Mouse (Mus musculus): ENCODE results near the gene Med18. TPM values are rescaled to one million over a fixed set of nuclear protein-coding genes. Genes with fewer than 3 reads are reported as not detected.

The Med18 gene
- polyA plus RNA-seq, 1 experiment from 2014 or later, result 31.8 TPM

DNA sequence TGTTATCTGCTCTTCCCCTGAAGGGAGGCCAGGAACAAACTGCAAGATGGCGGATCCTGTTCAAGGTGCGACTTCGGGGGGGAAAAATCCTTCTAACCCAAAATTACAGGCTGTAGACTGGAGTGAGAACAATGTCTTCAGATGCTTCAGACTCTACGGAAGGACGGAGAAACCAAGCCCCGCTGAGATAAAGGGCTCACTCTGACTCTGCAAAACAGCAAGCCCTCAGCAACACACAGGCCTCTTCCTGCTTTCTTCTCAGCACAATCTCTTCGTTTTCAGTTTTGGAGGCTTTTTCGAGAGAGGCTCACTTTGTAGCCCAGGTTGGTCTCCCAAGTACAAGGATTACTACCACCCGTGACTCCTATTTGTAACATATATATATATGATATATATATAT is 9.7 kb upstream of the Med18 start:
- no peak overlapping the region for H3K27ac ChIP-seq (ENCODE audit: low read depth, low read length)
- H3K9me3 ChIP-seq (ENCODE audit: control insufficient read depth, low read length), result no peaks in the 10 kb centered on the region
- H3K4me3 ChIP-seq (ENCODE audit: low read depth, low read length), result no peak overlapping the region
- H3K4me1 ChIP-seq (replicated peaks; ENCODE audit: control insufficient read depth, insufficient read depth, low read length), result no peaks in the 10 kb centered on the region
- no peaks in the 10 kb centered on the region for H3K27me3 ChIP-seq (ENCODE audit: control insufficient read depth, insufficient read depth, low read length)
- 89% methylated on average over 9 of the region's 9 CpGs for WGBS
- DNase-seq (ENCODE audit: low spot score) (no peak), ATAC-seq (replicated peaks; ENCODE audit: low FRiP score) (no peak)
- no peaks in the 10 kb centered on the region for H3K36me3 ChIP-seq (ENCODE audit: control insufficient read depth, insufficient read depth, low read length)
- no peak overlapping the region for H3K9ac ChIP-seq (ENCODE audit: low read length)
- H3K4me2 ChIP-seq (ENCODE audit: low read depth, low read length, severe bottlenecking), result no peak overlapping the region

GRCm38 (mm10) chr4:132469873-132470272 is 6.2 kb upstream of the Med18 start:
- Histone ChIP-seq H3K9me3 (ENCODE audit: control insufficient read depth, low read length) (no peaks in the 10 kb centered on the region), H3K27ac (ENCODE audit: low read depth, low read length) (no peak overlapping the region), H3K9ac (ENCODE audit: low read length) (no peak overlapping the region), H3K36me3 (ENCODE audit: control insufficient read depth, insufficient read depth, low read length) (no peaks in the 10 kb centered on the region), H3K27me3 (ENCODE audit: control insufficient read depth, insufficient read depth, low read length) (no peaks in the 10 kb centered on the region), H3K4me2 (ENCODE audit: low read depth, low read length, severe bottlenecking) (no peak overlapping the region), H3K4me1 (replicated peaks; ENCODE audit: control insufficient read depth, insufficient read depth, low read length) (no peaks in the 10 kb centered on the region), H3K4me3 (ENCODE audit: low read depth, low read length) (no peak overlapping the region)
- DNase-seq (ENCODE audit: low spot score) (no peak), ATAC-seq (replicated peaks; ENCODE audit: low FRiP score) (no peak)
- 30% methylated on average over 3 of the region's 3 CpGs for WGBS

- DNase-seq (ENCODE audit: low spot score) (no peak), ATAC-seq (replicated peaks; ENCODE audit: low FRiP score) (peak; percentile 39)
- no peak overlapping the region for H3K27ac ChIP-seq (ENCODE audit: low read depth, low read length)
- peak overlapping the region; percentile 91 for H3K4me3 ChIP-seq (ENCODE audit: low read depth, low read length)
- no peaks in the 10 kb centered on the region for H3K27me3 ChIP-seq (ENCODE audit: control insufficient read depth, insufficient read depth, low read length)
- peak overlapping the region; percentile 80 for H3K9ac ChIP-seq (ENCODE audit: low read length)
- H3K9me3 ChIP-seq (ENCODE audit: control insufficient read depth, low read length), result no peaks in the 10 kb centered on the region
- WGBS, result 4% methylated on average over 5 of the region's 5 CpGs
- peaks cover 4% of the 10 kb centered on the region for H3K36me3 ChIP-seq (ENCODE audit: control insufficient read depth, insufficient read depth, low read length)
- H3K4me1 ChIP-seq (replicated peaks; ENCODE audit: control insufficient read depth, insufficient read depth, low read length), result 0 out of 2 replicates have a peak, but pooled peaks cover 2% of the 10 kb centered on the region
- H3K4me2 ChIP-seq (ENCODE audit: low read depth, low read length, severe bottlenecking), result peak overlapping the region; percentile 83; the same call in 1 of the 2 replicates
These were observed 513 bp upstream of the Med18 start for GRCm38 (mm10) chr4:132464255-132464613.

DNA sequence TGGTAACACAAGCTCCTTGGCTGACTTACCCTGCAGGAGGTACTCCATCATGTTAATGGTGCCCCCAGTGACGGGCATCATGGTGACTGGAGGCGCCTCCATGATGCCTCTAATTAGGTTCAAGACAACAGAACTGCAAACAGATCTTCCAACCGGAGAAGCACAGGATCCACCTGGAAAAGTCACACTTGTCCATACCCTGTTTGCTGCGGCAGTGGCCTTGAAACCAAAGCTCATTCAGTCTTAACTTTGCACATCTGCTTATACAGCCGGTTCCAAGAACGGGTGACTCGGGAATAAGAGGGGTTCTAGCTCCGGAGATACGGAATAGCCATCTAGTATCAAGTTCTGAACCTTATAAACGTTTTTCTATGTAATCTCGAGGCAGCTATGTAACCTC is 885 bp downstream of the Med18 start:
- Histone ChIP-seq H3K4me1 (replicated peaks; ENCODE audit: control insufficient read depth, insufficient read depth, low read length) (0 out of 2 replicates have a peak, but pooled peaks cover 2% of the 10 kb centered on the region), H3K27me3 (ENCODE audit: control insufficient read depth, insufficient read depth, low read length) (no peaks in the 10 kb centered on the region), H3K9me3 (ENCODE audit: control insufficient read depth, low read length) (no peaks in the 10 kb centered on the region), H3K4me3 (ENCODE audit: low read depth, low read length) (peak overlapping the region; percentile 91), H3K4me2 (ENCODE audit: low read depth, low read length, severe bottlenecking) (peak overlapping the region; percentile 83), H3K36me3 (ENCODE audit: control insufficient read depth, insufficient read depth, low read length) (peaks cover 4% of the 10 kb centered on the region), H3K27ac (ENCODE audit: low read depth, low read length) (no peak overlapping the region), H3K9ac (ENCODE audit: low read length) (peak overlapping the region; percentile 80)
- ATAC-seq (replicated peaks; ENCODE audit: low FRiP score) (no peak), DNase-seq (ENCODE audit: low spot score) (no peak)
- 12% methylated on average over 11 of the region's 11 CpGs for WGBS

GRCm38 (mm10) chr4:132460225-132460624 is 3.5 kb downstream of the Med18 start:
- Histone ChIP-seq H3K27ac (ENCODE audit: low read depth, low read length) (no peak overlapping the region), H3K4me3 (ENCODE audit: low read depth, low read length) (no peak overlapping the region), H3K36me3 (ENCODE audit: control insufficient read depth, insufficient read depth, low read length) (peaks cover 9% of the 10 kb centered on the region), H3K9me3 (ENCODE audit: control insufficient read depth, low read length) (no peaks in the 10 kb centered on the region), H3K4me1 (replicated peaks; ENCODE audit: control insufficient read depth, insufficient read depth, low read length) (0 out of 2 replicates have a peak, but pooled peaks cover 2% of the 10 kb centered on the region), H3K9ac (ENCODE audit: low read length) (no peak overlapping the region), H3K4me2 (ENCODE audit: low read depth, low read length, severe bottlenecking) (no peak overlapping the region), H3K27me3 (ENCODE audit: control insufficient read depth, insufficient read depth, low read length) (no peaks in the 10 kb centered on the region)
- DNase-seq (ENCODE audit: low spot score), result no peak
- ATAC-seq (replicated peaks; ENCODE audit: low FRiP score), result no peak
- WGBS, result 91% methylated on average over 8 of the region's 8 CpGs

DNA sequence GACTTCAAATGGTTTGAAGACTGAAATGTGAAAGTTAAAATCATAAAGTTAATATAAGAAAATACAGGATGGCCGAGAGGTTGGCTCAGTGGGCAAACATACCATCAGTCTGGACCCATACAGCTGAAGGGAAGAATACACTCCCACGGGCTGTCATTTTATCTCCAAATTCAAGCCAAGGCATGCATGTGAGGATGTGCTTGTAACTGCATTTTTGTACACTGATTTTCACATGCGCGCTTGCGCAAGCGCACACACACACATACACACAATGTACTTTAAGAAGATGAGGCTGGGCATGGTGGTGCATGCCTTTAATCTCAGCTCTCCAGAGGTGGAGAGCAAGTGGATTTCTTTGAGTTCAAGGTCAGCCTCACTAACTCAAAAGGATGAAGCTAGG is 8.2 kb downstream of the Med18 start:
- 94% methylated on average over 6 of the region's 6 CpGs for WGBS
- H3K9ac ChIP-seq (ENCODE audit: low read length), result no peak overlapping the region
- no peak for ATAC-seq (replicated peaks; ENCODE audit: low FRiP score)
- no peak for DNase-seq (ENCODE audit: low spot score)
- H3K4me2 ChIP-seq (ENCODE audit: low read depth, low read length, severe bottlenecking), result no peak overlapping the region
- no peaks in the 10 kb centered on the region for H3K27me3 ChIP-seq (ENCODE audit: control insufficient read depth, insufficient read depth, low read length)
- H3K4me1 ChIP-seq (replicated peaks; ENCODE audit: control insufficient read depth, insufficient read depth, low read length), result no peaks in the 10 kb centered on the region
- no peak overlapping the region for H3K4me3 ChIP-seq (ENCODE audit: low read depth, low read length)
- no peak overlapping the region for H3K27ac ChIP-seq (ENCODE audit: low read depth, low read length)
- H3K36me3 ChIP-seq (ENCODE audit: control insufficient read depth, insufficient read depth, low read length), result peaks cover 9% of the 10 kb centered on the region
- no peaks in the 10 kb centered on the region for H3K9me3 ChIP-seq (ENCODE audit: control insufficient read depth, low read length)

GRCm38 (mm10) chr4:132455146-132455545 is 8.6 kb downstream of the Med18 start:
- H3K9me3 ChIP-seq (ENCODE audit: control insufficient read depth, low read length), result no peaks in the 10 kb centered on the region
- no peaks in the 10 kb centered on the region for H3K4me1 ChIP-seq (replicated peaks; ENCODE audit: control insufficient read depth, insufficient read depth, low read length)
- no peaks in the 10 kb centered on the region for H3K27me3 ChIP-seq (ENCODE audit: control insufficient read depth, insufficient read depth, low read length)
- no peak for ATAC-seq (replicated peaks; ENCODE audit: low FRiP score)
- 78% methylated on average over 3 of the region's 3 CpGs for WGBS
- H3K36me3 ChIP-seq (ENCODE audit: control insufficient read depth, insufficient read depth, low read length), result peaks cover 8% of the 10 kb centered on the region
- H3K4me3 ChIP-seq (ENCODE audit: low read depth, low read length), result no peak overlapping the region
- no peak for DNase-seq (ENCODE audit: low spot score)
- H3K4me2 ChIP-seq (ENCODE audit: low read depth, low read length, severe bottlenecking), result no peak overlapping the region
- H3K9ac ChIP-seq (ENCODE audit: low read length), result no peak overlapping the region
- H3K27ac ChIP-seq (ENCODE audit: low read depth, low read length), result no peak overlapping the region

- no peaks in the 10 kb centered on the region for H3K4me1 ChIP-seq (replicated peaks; ENCODE audit: control insufficient read depth, insufficient read depth, low read length)
- DNase-seq (ENCODE audit: low spot score) (no peak), ATAC-seq (replicated peaks; ENCODE audit: low FRiP score) (no peak)
- H3K9ac ChIP-seq (ENCODE audit: low read length), result no peak overlapping the region
- H3K27ac ChIP-seq (ENCODE audit: low read depth, low read length), result no peak overlapping the region
- H3K9me3 ChIP-seq (ENCODE audit: control insufficient read depth, low read length), result no peaks in the 10 kb centered on the region
- no peak overlapping the region for H3K4me2 ChIP-seq (ENCODE audit: low read depth, low read length, severe bottlenecking)
- H3K36me3 ChIP-seq (ENCODE audit: control insufficient read depth, insufficient read depth, low read length), result peaks cover 5% of the 10 kb centered on the region
- no peak overlapping the region for H3K4me3 ChIP-seq (ENCODE audit: low read depth, low read length)
- WGBS, result 80% methylated on average over 4 of the region's 6 CpGs
- H3K27me3 ChIP-seq (ENCODE audit: control insufficient read depth, insufficient read depth, low read length), result no peaks in the 10 kb centered on the region
These were observed 9.5 kb downstream of the Med18 start for GRCm38 (mm10) chr4:132454216-132454615.

GRCm38 (mm10) chr4:132449778-132450177 is 13.9 kb downstream of the Med18 start:
- Histone ChIP-seq H3K27me3 (ENCODE audit: control insufficient read depth, insufficient read depth, low read length) (no peaks in the 10 kb centered on the region), H3K36me3 (ENCODE audit: control insufficient read depth, insufficient read depth, low read length) (no peaks in the 10 kb centered on the region), H3K4me3 (ENCODE audit: low read depth, low read length) (no peak overlapping the region), H3K9me3 (ENCODE audit: control insufficient read depth, low read length) (no peaks in the 10 kb centered on the region), H3K27ac (ENCODE audit: low read depth, low read length) (no peak overlapping the region), H3K4me1 (replicated peaks; ENCODE audit: control insufficient read depth, insufficient read depth, low read length) (no peaks in the 10 kb centered on the region), H3K9ac (ENCODE audit: low read length) (no peak overlapping the region), H3K4me2 (ENCODE audit: low read depth, low read length, severe bottlenecking) (no peak overlapping the region)
- WGBS, result 90% methylated on average over 3 of the region's 3 CpGs
- no peak for ATAC-seq (replicated peaks; ENCODE audit: low FRiP score)
- DNase-seq (ENCODE audit: low spot score), result no peak

All from forebrain, embryonic 11.5 days (tissue).